Mouse (Mus musculus): Measurements from ENCODE around the gene Mmel1.

The Mmel1 gene

GRCm38 (mm10) chr4:154869440-154869839 lies at the start of gene Mmel1:
Mmel1 (plus strand) TSS chr4:154869585.
- no peak for DNase-seq (ENCODE audit: low spot score in 2 of 2)

- peak in 1 of 2 experiments; percentile 32 for DNase-seq (ENCODE audit: low spot score in 2 of 2)
These were observed 43.7 kb upstream of the Mmel1 start for GRCm38 (mm10) chr4:154825662-154826061.

- DNase-seq (ENCODE audit: low spot score in 2 of 2) = no peak
These were observed 43.2 kb upstream of the Mmel1 start for GRCm38 (mm10) chr4:154826224-154826623.

- no peak for DNase-seq (ENCODE audit: low spot score in 2 of 2)
These were observed 42.2 kb upstream of the Mmel1 start for GRCm38 (mm10) chr4:154827181-154827580.

- no peak for DNase-seq (ENCODE audit: low spot score in 2 of 2)
These were observed 41.3 kb upstream of the Mmel1 start for GRCm38 (mm10) chr4:154827861-154828610.

- no peak for DNase-seq (ENCODE audit: low spot score in 2 of 2)
These were observed 37.3 kb upstream of the Mmel1 start for GRCm38 (mm10) chr4:154831915-154832573.

- no peak for DNase-seq (ENCODE audit: low spot score in 2 of 2)
These were observed 33.0 kb upstream of the Mmel1 start for GRCm38 (mm10) chr4:154836183-154836915.

GRCm38 (mm10) chr4:154837170-154837569 lies 32.2 kb upstream of the Mmel1 start, which contains the start of gene Ttc34:
Ttc34 (plus strand) TSS chr4:154837459.
- peak; percentile 37 to 41 for DNase-seq (ENCODE audit: low spot score in 2 of 2)

- no peak for DNase-seq (ENCODE audit: low spot score in 2 of 2)
These were observed 30.6 kb upstream of the Mmel1 start for GRCm38 (mm10) chr4:154838741-154839140.

GRCm38 (mm10) chr4:154839406-154839805 lies 30.0 kb upstream of the Mmel1 start:
- no peak for DNase-seq (ENCODE audit: low spot score in 2 of 2)

- DNase-seq (ENCODE audit: low spot score in 2 of 2) = no peak
These were observed 16.7 kb upstream of the Mmel1 start for GRCm38 (mm10) chr4:154852696-154853095.

GRCm38 (mm10) chr4:154853881-154854280 lies 15.5 kb upstream of the Mmel1 start:
- DNase-seq (ENCODE audit: low spot score in 2 of 2) = no peak

- peak in 1 of 2 experiments; percentile 3 for DNase-seq (ENCODE audit: low spot score in 2 of 2)
These were observed 14.6 kb upstream of the Mmel1 start for GRCm38 (mm10) chr4:154854676-154855345.

- DNase-seq (ENCODE audit: low spot score in 2 of 2) = peak; percentile 71 to 80
These were observed 13.5 kb upstream of the Mmel1 start for GRCm38 (mm10) chr4:154855721-154856479.

GRCm38 (mm10) chr4:154856480-154856837 lies 12.9 kb upstream of the Mmel1 start:
- DNase-seq (ENCODE audit: low spot score in 2 of 2) = no peak

GRCm38 (mm10) chr4:154856882-154857281 lies 12.5 kb upstream of the Mmel1 start:
- peak in 1 of 2 experiments; percentile 5 for DNase-seq (ENCODE audit: low spot score in 2 of 2)

- DNase-seq (ENCODE audit: low spot score in 2 of 2) = peak in 1 of 2 experiments; percentile 2
These were observed 11.8 kb upstream of the Mmel1 start for GRCm38 (mm10) chr4:154857366-154858240.

GRCm38 (mm10) chr4:154858601-154859000 lies 10.8 kb upstream of the Mmel1 start:
- no peak for DNase-seq (ENCODE audit: low spot score in 2 of 2)

GRCm38 (mm10) chr4:154861967-154862366 lies 7.4 kb upstream of the Mmel1 start:
- peak in 1 of 2 experiments; percentile 3 for DNase-seq (ENCODE audit: low spot score in 2 of 2)

- no peak for DNase-seq (ENCODE audit: low spot score in 2 of 2)
These were observed 5.9 kb upstream of the Mmel1 start for GRCm38 (mm10) chr4:154863436-154863935.

All from frontal cortex, postnatal 25 days (tissue).